Mouse (Mus musculus) erythroblast, embryonic 14.5 days (primary cell): ENCODE results near the gene Apoc3. TPM values are rescaled to one million over a fixed set of nuclear protein-coding genes. Genes with fewer than 3 reads are reported as not detected.

Source experiments
- H3K27me3 ChIP-seq: 2 replicates; pipeline ENCODE4 v1.6.1; 2012; ENCODE audit warnings: inconsistent platforms; ENCODE audit not compliant: control insufficient read depth
- H3K36me3 ChIP-seq: 2 replicates; pipeline ENCODE4 v1.6.1; 2012; ENCODE audit warnings: mild to moderate bottlenecking, inconsistent platforms; ENCODE audit not compliant: control insufficient read depth
- H3K4me1 ChIP-seq: 2 replicates; pipeline ENCODE4 v1.6.1; 2012; ENCODE audit warnings: inconsistent platforms; ENCODE audit not compliant: control insufficient read depth
- H3K4me3 ChIP-seq: replicated peaks from 2 replicates; pipeline ENCODE3; 2012; ENCODE audit warnings: moderate library complexity, mild to moderate bottlenecking, inconsistent platforms
- H3K9me3 ChIP-seq: 2 replicates; pipeline ENCODE4 v1.6.1; 2012; ENCODE audit warnings: low read length, inconsistent platforms, mixed read lengths; ENCODE audit not compliant: control insufficient read depth
- GATA1 ChIP-seq: IDR thresholded peaks from 2 replicates; pipeline ENCODE4 v1.6.1; 2012; ENCODE audit warnings: low read length, inconsistent platforms, mixed read lengths
- TAL1 ChIP-seq: IDR thresholded peaks from 3 replicates; pipeline ENCODE4 v1.6.1; 2012; ENCODE audit warnings: low read length, inconsistent platforms, mixed read lengths
- polyA plus RNA-seq: library from polyadenylated mRNA; stranded (reverse); fragments of >175 nt; gene quantifications from 2 replicates; pipeline ENCODE4 v1.2.3, GENCODE M21; 2012

Gene Apoc3
- polyA plus RNA-seq, 1 experiment: not detected

DNA sequence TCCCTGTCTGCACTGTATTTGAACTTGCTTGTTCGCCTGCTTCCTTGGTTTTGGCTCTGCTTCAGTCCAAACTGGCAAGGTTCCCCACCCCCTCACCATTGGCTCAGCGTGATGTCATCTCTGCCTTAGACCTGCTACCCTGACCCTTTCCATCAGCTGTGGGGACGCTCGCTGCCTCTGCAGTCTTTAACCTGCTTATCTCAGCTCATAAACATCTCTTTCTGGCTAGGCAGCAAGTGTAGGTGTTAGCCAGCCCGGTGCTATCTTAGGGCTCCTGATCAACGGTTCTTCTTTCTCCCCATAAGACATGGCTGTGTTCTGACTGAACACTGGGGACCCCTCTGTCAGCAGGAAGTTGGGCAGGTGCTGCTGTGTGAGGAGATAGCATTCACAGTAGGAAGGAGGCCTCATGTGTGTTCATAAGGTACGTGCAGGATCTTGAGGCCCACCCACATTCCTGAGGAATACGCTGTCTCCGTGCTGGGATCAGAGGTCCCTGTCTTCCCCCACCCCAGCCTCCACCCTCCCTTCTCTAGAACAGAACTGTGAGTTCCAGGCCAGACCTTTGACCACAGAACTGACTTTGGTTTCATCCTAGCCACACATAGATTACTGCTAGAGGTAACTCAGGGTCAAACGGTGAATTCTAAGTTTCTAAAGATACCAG lies 28.5 kb downstream of the Apoc3 start:
- H3K27me3 ChIP-seq: no peaks in the 10 kb centered on the region
- no peaks in the 10 kb centered on the region for H3K9me3 ChIP-seq
- TF ChIP-seq GATA1 (no peak), TAL1 (no peak)
- H3K36me3 ChIP-seq: peaks cover 44% of the 10 kb centered on the region
- peaks cover 15% of the 10 kb centered on the region for H3K4me1 ChIP-seq
- H3K4me3 ChIP-seq: no peak overlapping the region

DNA sequence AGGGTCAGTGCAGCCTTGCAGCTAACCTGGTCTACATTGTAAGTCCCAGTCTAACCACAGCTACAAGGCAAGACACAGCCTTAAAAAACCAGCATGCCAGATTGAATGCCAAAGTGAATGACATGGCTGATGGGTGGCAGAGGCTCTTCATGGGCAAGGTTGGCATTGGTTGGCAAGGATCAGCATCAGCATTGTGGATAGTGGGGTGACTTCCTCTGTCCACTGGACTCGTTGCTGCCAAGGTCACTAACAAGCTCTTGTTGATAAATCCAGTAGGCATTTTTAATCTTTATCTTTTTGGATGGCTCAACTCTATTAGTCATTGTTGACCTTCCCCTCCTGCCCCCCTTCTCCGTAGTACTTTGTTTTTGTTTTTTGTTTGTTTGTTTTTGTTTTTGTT lies 35.8 kb downstream of the Apoc3 start:
- Histone ChIP-seq H3K4me3 (no peak overlapping the region), H3K9me3 (no peaks in the 10 kb centered on the region), H3K36me3 (peaks cover 36% of the 10 kb centered on the region), H3K27me3 (no peaks in the 10 kb centered on the region), H3K4me1 (peaks cover 2% of the 10 kb centered on the region)
- TF ChIP-seq GATA1: no peak
- no peak for TF ChIP-seq TAL1

DNA sequence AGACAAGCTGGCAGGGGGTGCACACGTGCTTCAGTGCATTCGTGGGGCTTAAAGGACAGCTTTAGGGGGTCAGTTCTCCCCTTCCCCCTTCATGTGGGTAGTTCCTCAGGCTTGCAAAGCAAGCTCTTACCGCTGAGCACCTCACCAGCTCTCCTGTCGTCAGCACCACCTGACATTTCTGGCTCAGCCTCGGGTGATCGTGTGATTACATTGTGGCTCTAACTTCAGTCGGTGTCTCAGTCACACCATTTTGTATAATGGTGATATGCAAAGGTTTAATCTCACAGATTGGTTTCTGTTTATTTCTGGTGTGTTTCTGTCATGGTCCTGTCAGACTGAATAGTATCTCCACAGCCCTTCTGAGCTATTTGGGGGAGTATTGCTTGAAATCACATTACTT lies 36.5 kb downstream of the Apoc3 start:
- Histone ChIP-seq H3K4me1 (peaks cover 2% of the 10 kb centered on the region), H3K4me3 (no peak overlapping the region), H3K36me3 (peaks cover 33% of the 10 kb centered on the region), H3K27me3 (no peaks in the 10 kb centered on the region), H3K9me3 (no peaks in the 10 kb centered on the region)
- TF ChIP-seq TAL1 (no peak), GATA1 (no peak)

DNA sequence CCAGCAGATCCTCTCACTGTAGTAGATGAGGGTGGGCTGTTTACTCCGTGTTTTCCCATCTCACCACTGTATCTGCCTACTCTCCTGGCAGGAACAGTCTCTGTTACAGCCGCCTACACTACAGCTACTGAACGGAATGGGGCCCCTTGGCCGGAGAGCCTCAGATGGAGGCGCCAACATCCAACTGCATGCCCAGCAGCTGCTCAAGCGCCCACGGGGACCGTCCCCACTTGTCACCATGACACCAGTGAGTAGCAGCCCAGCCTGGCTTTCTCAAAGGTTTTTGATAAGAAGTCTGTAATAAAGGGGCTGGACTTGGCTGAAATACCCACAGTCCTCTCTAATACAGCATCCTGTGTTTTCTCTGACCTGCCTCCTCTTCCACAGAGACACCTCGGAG lies 37.0 kb downstream of the Apoc3 start:
- Histone ChIP-seq H3K4me1 (peaks cover 2% of the 10 kb centered on the region), H3K4me3 (no peak overlapping the region), H3K27me3 (no peaks in the 10 kb centered on the region), H3K9me3 (no peaks in the 10 kb centered on the region), H3K36me3 (peaks cover 32% of the 10 kb centered on the region)
- TF ChIP-seq TAL1: no peak
- no peak for TF ChIP-seq GATA1

DNA sequence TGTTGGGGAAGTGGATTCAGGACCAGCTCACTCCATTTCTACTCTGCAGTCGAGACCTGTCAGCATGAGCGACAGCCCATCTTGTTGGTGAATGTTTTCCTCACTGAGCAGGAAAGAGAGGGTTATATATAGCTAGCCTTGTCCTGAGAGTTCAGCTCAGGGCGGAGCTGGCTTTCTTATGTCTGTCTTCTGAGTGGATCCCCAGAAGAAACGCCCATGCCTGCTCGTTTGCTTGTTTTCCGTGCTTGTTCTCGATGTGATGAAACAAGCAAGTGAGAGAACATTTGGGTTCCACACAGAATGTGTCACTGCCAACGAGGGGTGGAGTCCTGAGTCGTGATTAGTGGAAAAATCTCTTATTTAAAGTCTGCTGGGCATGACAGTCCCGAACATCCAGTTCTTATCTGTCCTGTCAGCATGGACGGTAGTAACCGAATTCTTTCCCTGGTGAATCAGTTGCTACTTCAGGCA lies 38.7 kb downstream of the Apoc3 start:
- Histone ChIP-seq H3K9me3 (no peaks in the 10 kb centered on the region), H3K4me1 (peaks cover 2% of the 10 kb centered on the region), H3K27me3 (no peaks in the 10 kb centered on the region), H3K4me3 (no peak overlapping the region), H3K36me3 (peaks cover 29% of the 10 kb centered on the region)
- TF ChIP-seq TAL1 (no peak), GATA1 (no peak)

DNA sequence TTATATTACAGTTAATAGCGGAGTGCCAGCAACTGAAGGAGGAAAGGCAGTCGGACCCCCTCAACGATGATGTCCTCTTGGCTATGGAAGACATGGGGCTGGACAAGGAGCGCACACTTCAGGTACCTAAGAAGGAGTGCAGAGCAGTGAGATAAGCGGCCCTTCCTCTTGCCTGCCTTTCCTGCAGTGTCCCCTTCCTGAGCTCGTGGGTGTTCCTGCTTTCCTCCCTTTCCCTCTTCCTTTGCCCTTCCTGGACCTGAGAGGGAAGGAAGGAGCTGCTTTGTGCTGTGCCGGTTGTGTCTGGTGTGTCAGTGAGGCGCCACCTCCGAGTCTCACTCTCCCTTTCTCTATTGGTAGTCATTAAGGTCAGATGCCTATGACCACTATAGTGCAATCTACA lies 40.6 kb downstream of the Apoc3 start:
- Histone ChIP-seq H3K9me3 (no peaks in the 10 kb centered on the region), H3K4me3 (no peak overlapping the region), H3K36me3 (peaks cover 26% of the 10 kb centered on the region), H3K4me1 (peaks cover 2% of the 10 kb centered on the region), H3K27me3 (no peaks in the 10 kb centered on the region)
- TF ChIP-seq GATA1: no peak
- TF ChIP-seq TAL1: no peak

DNA sequence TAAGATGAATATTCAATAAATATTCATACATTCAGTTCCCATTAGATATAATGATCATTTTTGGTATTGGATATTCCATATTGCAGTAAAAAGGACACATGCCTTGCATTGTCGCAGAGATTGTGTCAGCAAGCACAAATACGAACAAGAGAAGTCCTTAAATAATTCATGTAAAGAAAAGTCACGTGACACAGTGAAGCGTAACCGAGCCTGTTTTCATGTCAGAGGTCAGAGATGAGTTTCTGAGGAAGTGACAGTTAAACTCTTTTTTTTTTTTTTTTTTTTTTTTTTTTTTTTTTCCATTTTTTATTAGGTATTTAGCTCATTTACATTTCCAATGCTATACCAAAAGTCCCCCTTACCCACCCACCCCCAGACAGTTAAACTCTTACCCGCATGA lies 42.8 kb downstream of the Apoc3 start:
- no peaks in the 10 kb centered on the region for H3K9me3 ChIP-seq
- H3K27me3 ChIP-seq: no peaks in the 10 kb centered on the region
- H3K36me3 ChIP-seq: peaks cover 11% of the 10 kb centered on the region
- peaks cover 2% of the 10 kb centered on the region for H3K4me1 ChIP-seq
- H3K4me3 ChIP-seq: no peak overlapping the region
- TF ChIP-seq GATA1: no peak
- TF ChIP-seq TAL1: no peak

DNA sequence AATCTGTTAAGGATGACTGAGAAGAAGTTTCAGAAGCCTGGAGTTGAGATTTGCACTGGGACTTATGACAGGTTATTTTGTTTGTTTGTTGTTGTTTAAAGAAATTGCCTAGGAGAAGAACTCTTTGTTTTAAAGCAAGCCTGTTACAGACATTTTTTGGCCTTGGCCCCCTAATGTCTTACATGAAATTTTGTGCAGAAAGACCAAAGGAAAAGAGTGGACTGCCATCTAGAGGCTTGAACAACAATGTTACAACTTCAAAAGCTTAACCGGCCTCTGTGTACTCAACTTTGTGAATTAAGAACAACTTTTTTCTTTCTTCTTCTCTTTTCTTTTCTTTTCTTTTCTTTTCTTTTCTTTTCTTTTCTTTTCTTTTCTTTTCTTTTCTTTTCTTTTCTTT lies 43.8 kb downstream of the Apoc3 start:
- H3K36me3 ChIP-seq: peaks cover 11% of the 10 kb centered on the region
- TF ChIP-seq GATA1 (no peak), TAL1 (no peak)
- no peaks in the 10 kb centered on the region for H3K9me3 ChIP-seq
- no peaks in the 10 kb centered on the region for H3K27me3 ChIP-seq
- no peaks in the 10 kb centered on the region; the same call in 1 of the 2 replicates for H3K4me1 ChIP-seq
- no peak overlapping the region for H3K4me3 ChIP-seq

DNA sequence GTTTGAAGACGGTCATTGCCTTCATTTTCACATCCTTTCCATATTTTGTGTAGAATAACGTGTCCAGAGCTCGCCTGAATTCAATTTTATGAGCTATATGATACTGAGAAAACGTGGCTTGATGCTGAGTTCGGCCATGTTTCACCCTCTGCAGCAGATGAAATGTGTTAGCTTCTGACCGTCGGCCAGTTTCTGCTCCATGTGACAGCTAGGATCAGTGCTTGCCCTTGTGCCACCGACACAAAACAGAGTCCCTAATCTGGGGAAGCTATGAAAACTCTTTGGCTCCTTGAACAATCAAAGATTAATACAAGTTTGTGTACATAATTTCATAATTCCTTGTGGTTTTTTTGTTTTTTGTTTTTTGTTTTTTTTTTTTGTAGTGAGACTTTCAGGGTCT lies 44.2 kb downstream of the Apoc3 start:
- Histone ChIP-seq H3K27me3 (no peaks in the 10 kb centered on the region), H3K4me3 (no peak overlapping the region), H3K36me3 (peaks cover 11% of the 10 kb centered on the region), H3K9me3 (no peaks in the 10 kb centered on the region), H3K4me1 (no peaks in the 10 kb centered on the region)
- TF ChIP-seq TAL1: no peak
- TF ChIP-seq GATA1: no peak

DNA sequence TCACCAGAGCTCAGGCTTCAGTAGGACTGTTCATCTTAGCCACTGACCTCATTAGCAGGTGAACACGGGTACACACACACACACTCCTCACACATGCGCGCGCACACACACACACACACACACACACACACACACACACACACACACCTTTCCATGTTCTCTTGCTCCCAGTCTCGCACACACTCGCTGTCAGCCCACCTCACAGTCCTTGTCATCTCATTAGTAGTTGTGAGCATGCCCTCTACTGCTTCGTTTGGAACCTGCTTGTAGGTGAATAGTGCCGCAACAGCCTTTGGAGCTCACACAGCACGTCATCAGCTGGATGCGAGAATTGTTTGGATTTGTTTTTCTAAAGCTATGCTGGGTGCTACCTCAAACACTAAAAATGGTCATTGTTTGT lies 46.1 kb downstream of the Apoc3 start:
- Histone ChIP-seq H3K4me3 (no peak overlapping the region), H3K4me1 (no peaks in the 10 kb centered on the region), H3K9me3 (no peaks in the 10 kb centered on the region), H3K36me3 (peaks cover 1% of the 10 kb centered on the region), H3K27me3 (no peaks in the 10 kb centered on the region)
- TF ChIP-seq TAL1: no peak
- TF ChIP-seq GATA1: no peak
